Mouse (Mus musculus) activated CD4-positive, CD25-positive, alpha-beta regulatory T cell, adult 4 months (primary cell): ENCODE data around the gene Elmod3. TPM values are rescaled to one million over a fixed set of nuclear protein-coding genes. Genes with fewer than 3 reads are reported as not detected.
A peak's percentile ranks its signal among the peaks of the same experiment; 100 is the strongest.

ENCODE experiments used
- ATAC-seq: one replicate; pipeline ENCODE4 v1.8.0; 2017
- polyA plus RNA-seq, 2 experiments: library from polyadenylated mRNA; unstranded; fragments of 100-300 nt; shearing (Covaris generic); gene quantifications; one replicate each; pipeline ENCODE4 v1.2.1; 2017

Elmod3 gene
- polyA plus RNA-seq, 2 experiments from 2014 or later, result 15.3 to 19.5 TPM

- no peak for ATAC-seq
These were observed 12.0 kb upstream of the Elmod3 start for GRCm38 (mm10) chr6:72610261-72610660.

- no peak for ATAC-seq
These were observed 10.5 kb upstream of the Elmod3 start for GRCm38 (mm10) chr6:72608662-72609184.

GRCm38 (mm10) chr6:72607676-72608075 lies 9.5 kb upstream of the Elmod3 start:
- ATAC-seq, result no peak

- ATAC-seq, result no peak
These were observed 8.8 kb upstream of the Elmod3 start for GRCm38 (mm10) chr6:72607060-72607459.

GRCm38 (mm10) chr6:72604066-72604465 lies 5.9 kb upstream of the Elmod3 start:
- no peak for ATAC-seq

- peak; percentile 69 for ATAC-seq
These were observed 3.5 kb upstream of the Elmod3 start for GRCm38 (mm10) chr6:72601732-72602131.

GRCm38 (mm10) chr6:72600771-72601170 lies 2.6 kb upstream of the Elmod3 start:
- ATAC-seq, result no peak

GRCm38 (mm10) chr6:72600216-72600615 lies 2.0 kb upstream of the Elmod3 start:
- no peak for ATAC-seq

GRCm38 (mm10) chr6:72598791-72599557 lies 761 bp upstream of the Elmod3 start:
- no peak for ATAC-seq

GRCm38 (mm10) chr6:72597083-72597874 lies 934 bp downstream of the Elmod3 start:
- ATAC-seq, result no peak

- no peak for ATAC-seq
These were observed 4.3 kb downstream of the Elmod3 start for GRCm38 (mm10) chr6:72593914-72594313.

GRCm38 (mm10) chr6:72593011-72593803 lies 5.0 kb downstream of the Elmod3 start:
- no peak for ATAC-seq

GRCm38 (mm10) chr6:72590111-72590510 lies 8.1 kb downstream of the Elmod3 start:
- ATAC-seq, result no peak

GRCm38 (mm10) chr6:72588307-72588706 lies 9.9 kb downstream of the Elmod3 start:
- no peak for ATAC-seq

- no peak for ATAC-seq
These were observed 11.5 kb downstream of the Elmod3 start for GRCm38 (mm10) chr6:72586701-72587100.

- no peak for ATAC-seq
These were observed 14.1 kb downstream of the Elmod3 start for GRCm38 (mm10) chr6:72584154-72584553.

GRCm38 (mm10) chr6:72583211-72583839 lies 14.9 kb downstream of the Elmod3 start:
- ATAC-seq, result no peak

- no peak for ATAC-seq
These were observed 16.4 kb downstream of the Elmod3 start for GRCm38 (mm10) chr6:72581625-72582382.

GRCm38 (mm10) chr6:72576041-72576440 lies 22.2 kb downstream of the Elmod3 start:
- no peak for ATAC-seq

- no peak for ATAC-seq
These were observed 26.4 kb downstream of the Elmod3 start for GRCm38 (mm10) chr6:72571826-72572225.

GRCm38 (mm10) chr6:72570644-72571397 lies 27.4 kb downstream of the Elmod3 start:
- ATAC-seq, result no peak
